Mouse (Mus musculus) liver, postnatal 0 days (tissue): Measurements from ENCODE around the gene Nfib.

Experiments
- CTCF ChIP-seq: sonication (generic); IDR thresholded peaks from 2 replicates; pipeline ENCODE4 v1.5.1; 2016; ENCODE audit warnings: antibody characterized with exemption, low read depth
- EP300 ChIP-seq: IDR thresholded peaks from 2 replicates; pipeline ENCODE4 v1.6.1; 2016; ENCODE audit warnings: antibody characterized with exemption, low read depth, mild to moderate bottlenecking

- TF ChIP-seq CTCF: no peak
- no peak for TF ChIP-seq EP300
Observed at GRCm38 (mm10) chr4:82480635-82481034, 224.9 kb downstream of the Nfib start.
